Mouse (Mus musculus) embryonic fibroblast, embryonic 13.5 days (primary cell): ENCODE results near the gene Phkb. TPM values are rescaled to one million over a fixed set of nuclear protein-coding genes. Genes with fewer than 3 reads are reported as not detected.

Experiments used
- H3K27ac ChIP-seq: 2 replicates; pipeline ENCODE4 v1.5.1; 2012; ENCODE audit warnings: low read length, control low read depth, inconsistent platforms; ENCODE audit not compliant: insufficient read depth
- H3K4me1 ChIP-seq: 2 replicates; pipeline ENCODE4 v1.6.1; 2011; ENCODE audit warnings: low read length; ENCODE audit not compliant: control insufficient read depth, insufficient read depth
- H3K4me3 ChIP-seq: 2 replicates; pipeline ENCODE4 v1.5.1; 2011; ENCODE audit warnings: mild to moderate bottlenecking, control low read depth, low read length; ENCODE audit not compliant: insufficient read depth
- CTCF ChIP-seq: IDR thresholded peaks from 2 replicates; pipeline ENCODE4 v1.5.1; 2011; ENCODE audit warnings: mild to moderate bottlenecking, control low read depth, low read length, moderate library complexity, borderline replicate concordance; ENCODE audit not compliant: insufficient read depth
- POLR2A ChIP-seq: IDR thresholded peaks from 2 replicates; pipeline ENCODE4 v1.6.1; 2011; ENCODE audit warnings: low read depth, mild to moderate bottlenecking, control low read depth, low read length, moderate library complexity
- polyA plus RNA-seq: library from polyadenylated mRNA; stranded (reverse); fragments of >200 nt; gene quantifications from 2 replicates; pipeline ENCODE4 v1.2.4, GENCODE M21; 2011; ENCODE audit warnings: low read depth; ENCODE audit not compliant: missing spikeins, insufficient read length

Phkb gene
- polyA plus RNA-seq, 1 experiment: 45.6 TPM

- H3K4me3 ChIP-seq: no peak overlapping the region
- H3K27ac ChIP-seq: no peak overlapping the region
- no peak for TF ChIP-seq CTCF
- no peak for TF ChIP-seq POLR2A
- H3K4me1 ChIP-seq: no peaks in the 10 kb centered on the region
Observed at GRCm38 (mm10) chr8:86034662-86035365, 194.1 kb downstream of the Phkb start.

GRCm38 (mm10) chr8:86035371-86035770 is 194.6 kb downstream of the Phkb start:
- H3K27ac ChIP-seq: no peak overlapping the region
- no peaks in the 10 kb centered on the region for H3K4me1 ChIP-seq
- TF ChIP-seq CTCF (no peak), POLR2A (no peak)
- no peak overlapping the region for H3K4me3 ChIP-seq

- Histone ChIP-seq H3K27ac (no peak overlapping the region), H3K4me1 (no peaks in the 10 kb centered on the region), H3K4me3 (no peak overlapping the region)
- no peak for TF ChIP-seq CTCF
- no peak for TF ChIP-seq POLR2A
Observed at GRCm38 (mm10) chr8:86038462-86038861, 197.7 kb downstream of the Phkb start.

GRCm38 (mm10) chr8:86042049-86042448 is 201.3 kb downstream of the Phkb start:
- Histone ChIP-seq H3K4me1 (no peaks in the 10 kb centered on the region), H3K27ac (no peak overlapping the region), H3K4me3 (no peak overlapping the region)
- TF ChIP-seq POLR2A: no peak
- no peak for TF ChIP-seq CTCF

GRCm38 (mm10) chr8:86050882-86051281 is 210.1 kb downstream of the Phkb start:
- Histone ChIP-seq H3K4me3 (no peak overlapping the region), H3K27ac (no peak overlapping the region), H3K4me1 (no peaks in the 10 kb centered on the region)
- no peak for TF ChIP-seq POLR2A
- TF ChIP-seq CTCF: no peak

- Histone ChIP-seq H3K4me3 (no peak overlapping the region), H3K27ac (no peak overlapping the region), H3K4me1 (no peaks in the 10 kb centered on the region)
- no peak for TF ChIP-seq POLR2A
- TF ChIP-seq CTCF: no peak
Observed at GRCm38 (mm10) chr8:86052003-86052402, 211.2 kb downstream of the Phkb start.

DNA sequence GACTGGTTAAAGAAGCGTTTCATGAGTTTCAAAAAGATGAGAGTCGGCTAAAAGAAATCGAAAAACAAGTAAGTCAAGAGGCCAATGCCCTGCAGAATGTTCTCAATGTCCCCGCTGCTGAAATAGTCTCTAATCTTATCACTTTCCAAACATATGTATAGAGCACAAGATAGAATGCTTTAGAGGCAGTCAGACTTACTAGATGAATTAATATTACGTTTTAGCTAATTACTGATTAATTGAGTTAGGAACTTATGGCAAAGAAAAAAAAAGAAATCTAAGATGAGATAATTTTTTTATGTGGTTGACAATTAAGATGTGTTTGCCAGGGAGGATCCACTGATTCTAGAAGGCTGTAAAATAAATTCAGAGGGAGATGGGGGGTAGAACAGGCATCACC is 217.9 kb downstream of the Phkb start:
- no peak overlapping the region for H3K4me3 ChIP-seq
- H3K27ac ChIP-seq: no peak overlapping the region
- TF ChIP-seq CTCF (no peak), POLR2A (no peak)
- H3K4me1 ChIP-seq: no peaks in the 10 kb centered on the region

DNA sequence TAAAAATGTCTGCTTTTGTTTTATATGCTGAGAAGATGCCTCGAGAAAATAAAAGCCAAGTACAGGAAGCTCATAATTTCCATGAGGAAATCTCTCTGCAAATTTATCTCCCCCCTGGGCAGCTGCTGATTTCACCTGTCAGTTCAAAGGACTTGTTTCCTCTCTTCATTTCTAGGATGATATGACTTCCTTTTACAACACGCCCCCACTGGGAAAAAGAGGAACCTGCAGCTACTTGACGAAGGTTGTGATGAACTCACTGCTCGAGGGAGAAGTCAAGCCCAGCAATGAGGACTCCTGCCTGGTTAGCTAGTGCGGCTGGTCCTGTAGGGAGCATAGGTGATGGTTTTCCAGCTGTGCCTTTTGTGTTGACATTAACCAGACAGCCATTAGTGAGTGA is 218.4 kb downstream of the Phkb start:
- Histone ChIP-seq H3K4me1 (no peaks in the 10 kb centered on the region), H3K27ac (no peak overlapping the region), H3K4me3 (no peak overlapping the region)
- TF ChIP-seq CTCF (no peak), POLR2A (no peak)

DNA sequence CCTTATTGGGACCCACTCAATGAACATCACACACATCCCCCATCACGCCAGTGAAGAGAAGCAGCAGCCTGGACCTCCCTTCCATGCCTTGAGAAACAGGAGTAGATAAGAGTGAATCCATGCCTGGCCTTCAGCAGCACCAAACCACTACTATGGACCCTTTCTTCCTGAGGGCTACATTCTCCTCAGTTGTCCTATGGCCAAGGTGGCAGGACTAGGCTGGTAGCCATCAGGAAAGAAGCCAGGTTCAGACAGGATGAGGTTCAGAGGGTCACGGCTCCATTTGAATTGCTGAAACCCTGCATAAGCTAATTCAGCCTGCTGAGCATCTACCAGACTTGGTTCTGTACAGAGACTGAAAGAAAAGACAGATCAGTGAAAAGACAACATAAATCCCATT is 222.7 kb downstream of the Phkb start:
- Histone ChIP-seq H3K27ac (no peak overlapping the region), H3K4me3 (no peak overlapping the region), H3K4me1 (no peaks in the 10 kb centered on the region)
- TF ChIP-seq POLR2A: no peak
- TF ChIP-seq CTCF: no peak

GRCm38 (mm10) chr8:86079433-86079832 is 238.7 kb downstream of the Phkb start:
- no peak overlapping the region for H3K4me3 ChIP-seq
- H3K27ac ChIP-seq: no peak overlapping the region
- no peak for TF ChIP-seq POLR2A
- TF ChIP-seq CTCF: no peak
- H3K4me1 ChIP-seq: no peaks in the 10 kb centered on the region

DNA sequence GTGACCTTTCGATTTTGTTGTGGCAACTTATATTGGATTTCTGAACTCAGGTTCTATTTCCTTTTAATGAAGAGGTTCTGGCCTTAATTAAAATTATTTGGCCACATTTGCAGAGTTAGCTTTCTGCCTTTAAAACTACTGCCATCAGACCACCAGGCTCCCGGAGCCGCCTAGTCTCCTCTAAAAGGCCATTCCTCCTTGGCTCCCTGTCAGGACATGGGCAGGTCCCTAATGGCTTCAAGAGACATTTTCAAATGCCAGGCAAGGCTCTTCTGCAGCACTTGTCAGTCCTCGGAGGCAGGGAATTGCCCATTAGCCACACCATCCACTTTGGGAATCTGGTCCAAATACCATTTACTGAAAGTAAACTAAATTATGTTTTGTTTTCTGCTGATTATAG is 242.6 kb downstream of the Phkb start:
- no peak overlapping the region for H3K4me3 ChIP-seq
- H3K4me1 ChIP-seq: no peaks in the 10 kb centered on the region
- TF ChIP-seq CTCF: no peak
- no peak for TF ChIP-seq POLR2A
- H3K27ac ChIP-seq: no peak overlapping the region
